Mouse (Mus musculus) cerebellum, adult 11 months (tissue): Measurements from ENCODE around the gene Noxa1.

Source experiments
- DNase-seq: peaks from one replicate; pipeline ENCODE4 v3.0.0; 2022

Gene Noxa1

GRCm38 (mm10) chr2:25095109-25095850, at the start of gene Noxa1:
Gene Noxa1, minus strand, starts transcription at chr2:25095149.
- no peak for DNase-seq

GRCm38 (mm10) chr2:25141921-25142320, 47.0 kb upstream of the Noxa1 start:
- no peak for DNase-seq

DNA sequence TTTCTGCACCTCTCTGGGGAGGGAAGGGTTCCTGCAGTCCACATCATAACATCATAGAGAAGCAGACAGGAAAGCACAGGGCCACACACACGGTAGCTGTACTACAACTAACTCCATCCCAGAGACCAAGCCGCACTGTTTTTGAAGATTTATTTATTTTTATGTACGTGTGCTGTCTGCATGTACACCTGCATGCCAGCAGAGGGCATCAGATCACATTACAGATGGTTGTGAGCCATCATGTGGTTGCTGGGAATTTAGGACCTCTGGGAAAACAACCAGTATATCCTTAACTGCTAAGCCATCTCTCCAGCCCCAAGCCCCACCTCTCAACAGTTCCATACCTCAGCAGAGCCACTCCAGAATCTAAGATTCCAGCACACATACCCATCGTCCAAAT, 46.2 kb upstream of the Noxa1 start:
- no peak for DNase-seq

GRCm38 (mm10) chr2:25137832-25138231, 42.9 kb upstream of the Noxa1 start:
- no peak for DNase-seq

GRCm38 (mm10) chr2:25131601-25132000, 36.7 kb upstream of the Noxa1 start:
- no peak for DNase-seq

GRCm38 (mm10) chr2:25128072-25128471, 33.1 kb upstream of the Noxa1 start:
- DNase-seq, result no peak

- DNase-seq, result peak; percentile 4
These were observed 32.3 kb upstream of the Noxa1 start for GRCm38 (mm10) chr2:25127206-25127605.

DNA sequence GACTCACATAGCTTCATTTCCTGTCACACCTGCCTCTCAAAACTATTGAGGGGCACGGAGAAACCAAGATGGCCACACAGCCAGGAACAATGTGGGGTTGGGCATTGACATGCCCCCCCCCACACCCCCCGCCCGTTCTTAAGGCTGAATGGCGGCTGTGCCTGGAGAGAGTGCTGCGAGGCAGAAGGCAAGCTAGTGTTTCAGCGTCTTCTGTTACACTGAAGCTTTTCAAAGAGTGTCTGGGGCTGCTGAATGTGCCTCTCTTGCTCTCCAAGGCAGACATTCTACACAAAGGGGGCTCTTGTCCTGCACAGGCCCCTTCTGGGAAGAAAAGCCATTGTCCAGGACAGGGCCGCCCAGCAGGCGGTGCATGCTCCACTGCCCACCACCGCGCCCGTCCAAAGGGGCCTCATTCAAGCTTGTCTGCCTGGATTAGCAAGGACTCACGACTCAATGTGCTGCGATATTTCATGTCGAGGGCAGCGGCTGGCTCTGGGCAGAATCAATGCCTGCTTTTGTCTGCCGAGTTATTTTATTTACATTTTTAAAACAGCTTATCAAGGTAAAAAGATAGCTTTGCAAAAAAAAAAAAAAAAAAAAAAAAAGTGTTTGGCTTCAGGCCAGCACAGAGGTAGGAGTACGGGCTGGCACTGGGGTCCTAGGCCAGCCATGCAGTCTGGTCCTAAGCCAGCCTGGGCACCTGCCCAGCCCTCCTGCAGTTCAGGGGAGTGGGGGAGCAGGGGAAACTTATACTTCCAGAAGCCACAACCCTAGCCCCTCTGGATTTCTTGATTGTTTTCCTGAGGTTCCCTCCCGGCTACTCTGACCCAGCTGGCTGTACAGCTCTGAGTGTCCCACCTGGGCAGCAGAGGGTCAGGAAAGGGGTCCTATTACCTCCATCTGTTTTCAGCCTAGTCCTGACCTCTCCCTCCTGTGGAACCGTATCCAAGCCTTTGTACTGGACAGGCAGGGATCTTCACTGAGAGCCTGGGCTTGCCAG, 31.4 kb upstream of the Noxa1 start:
- no peak for DNase-seq

- DNase-seq, result no peak
These were observed 30.2 kb upstream of the Noxa1 start for GRCm38 (mm10) chr2:25125146-25125545.

DNA sequence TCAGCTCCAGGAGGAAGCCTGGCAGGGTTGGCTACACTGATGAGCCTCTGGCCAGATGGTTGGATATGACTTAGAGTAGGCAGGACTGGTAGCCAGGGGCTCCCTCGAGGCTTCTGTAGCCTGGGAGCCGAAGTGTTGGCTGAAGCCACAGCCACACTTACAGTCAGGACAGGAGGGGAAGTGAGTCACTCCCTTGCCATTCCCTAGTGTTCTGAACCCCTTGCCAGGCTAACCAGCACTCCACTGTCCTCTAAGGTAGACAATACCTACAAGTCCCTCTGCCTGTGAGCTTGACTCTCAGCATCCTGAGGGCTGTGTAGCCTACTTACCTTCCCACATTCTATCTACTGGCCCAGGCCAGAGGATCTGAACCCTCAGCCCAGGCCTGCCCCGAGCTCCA, 29.5 kb upstream of the Noxa1 start:
- DNase-seq, result no peak

DNA sequence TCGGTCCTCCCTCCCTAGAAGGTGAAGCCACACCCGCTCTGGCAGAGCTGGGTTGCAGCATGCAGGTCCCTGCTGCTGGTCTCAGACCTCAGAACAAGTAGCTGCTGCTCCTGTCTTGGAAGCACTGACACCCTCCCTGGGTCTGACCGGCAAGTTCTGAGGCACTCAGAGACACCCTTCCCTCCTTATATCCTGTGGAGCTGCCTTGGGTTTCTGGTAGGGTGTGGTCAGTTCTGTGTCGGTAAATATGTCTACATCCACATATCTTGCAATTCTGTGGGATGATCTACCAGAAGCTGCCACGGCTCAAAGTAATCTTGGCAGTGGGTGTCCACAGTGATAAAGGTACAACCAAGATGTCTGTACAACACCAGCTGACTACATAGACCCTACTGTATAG, 28.6 kb upstream of the Noxa1 start:
- no peak for DNase-seq

- DNase-seq, result no peak
These were observed 27.7 kb upstream of the Noxa1 start for GRCm38 (mm10) chr2:25122666-25123065.

GRCm38 (mm10) chr2:25120963-25121362, 26.0 kb upstream of the Noxa1 start:
- no peak for DNase-seq

DNA sequence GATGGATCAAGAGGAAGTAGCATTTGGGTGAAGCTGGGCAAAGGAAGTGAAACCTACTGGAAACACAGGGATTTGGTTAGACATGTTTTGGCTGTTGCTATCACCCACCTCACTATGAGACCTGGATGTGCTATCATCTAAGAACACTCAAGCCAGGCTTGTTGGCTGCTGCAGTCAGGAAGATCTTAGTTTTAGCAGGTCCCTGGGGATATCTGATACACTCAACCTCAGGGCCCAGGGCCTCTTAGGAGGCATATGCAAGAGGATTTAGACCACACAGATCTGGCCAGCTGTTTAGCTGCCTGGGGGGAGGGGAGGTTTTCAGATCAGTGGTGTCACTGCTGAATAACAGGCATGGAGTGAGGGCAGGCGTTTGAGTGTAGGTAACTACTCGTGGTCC, 20.5 kb upstream of the Noxa1 start:
- no peak for DNase-seq

DNA sequence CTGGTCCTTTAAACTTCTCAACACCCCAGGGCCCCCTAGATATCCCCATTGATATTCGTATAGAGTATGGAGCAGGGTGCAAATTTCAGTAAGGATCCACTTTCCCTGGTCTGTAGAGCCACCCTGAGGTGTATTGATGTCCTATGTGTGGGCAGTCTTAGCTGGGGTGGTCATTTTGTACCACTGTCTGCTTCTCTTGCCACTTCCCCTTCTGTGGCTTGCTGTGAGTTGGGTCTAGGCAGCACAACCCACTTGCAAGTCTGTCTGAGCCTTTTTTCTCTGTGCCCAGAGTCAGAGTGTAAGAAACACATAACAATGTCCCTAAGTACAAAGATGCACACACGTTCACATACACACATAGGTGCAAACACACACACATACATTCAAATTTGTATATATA, 19.4 kb upstream of the Noxa1 start:
- DNase-seq, result no peak

DNA sequence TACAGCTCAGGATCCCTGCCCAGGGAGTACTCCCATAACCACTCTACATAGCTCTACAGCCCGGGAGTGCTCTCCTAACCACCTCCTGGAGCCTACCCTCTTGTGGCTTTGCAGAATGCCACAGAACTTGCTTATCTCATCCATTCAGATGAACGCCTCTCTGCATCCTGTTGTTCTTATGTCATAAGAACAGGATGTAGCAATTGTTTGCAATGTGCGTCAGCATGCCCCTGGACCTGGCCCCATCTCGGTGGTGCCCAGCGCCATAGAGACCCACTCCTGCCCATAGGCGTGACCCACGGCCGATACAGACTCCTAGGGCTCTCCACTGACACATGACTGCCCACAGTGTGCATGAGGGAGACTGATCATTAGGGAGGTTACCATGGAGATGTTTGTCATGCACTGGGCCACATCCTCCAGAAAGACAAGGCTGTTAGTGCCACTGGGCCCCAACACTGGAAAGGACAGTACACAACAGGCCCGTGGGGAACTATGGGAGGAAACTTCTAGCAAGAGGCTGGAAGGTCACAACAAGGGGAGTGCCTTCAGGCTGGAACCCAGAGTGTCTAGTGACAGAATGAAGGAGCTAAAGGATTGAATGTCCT, 16.3 kb upstream of the Noxa1 start:
- DNase-seq, result no peak

- DNase-seq, result no peak
These were observed 15.7 kb upstream of the Noxa1 start for GRCm38 (mm10) chr2:25110505-25111183.

DNA sequence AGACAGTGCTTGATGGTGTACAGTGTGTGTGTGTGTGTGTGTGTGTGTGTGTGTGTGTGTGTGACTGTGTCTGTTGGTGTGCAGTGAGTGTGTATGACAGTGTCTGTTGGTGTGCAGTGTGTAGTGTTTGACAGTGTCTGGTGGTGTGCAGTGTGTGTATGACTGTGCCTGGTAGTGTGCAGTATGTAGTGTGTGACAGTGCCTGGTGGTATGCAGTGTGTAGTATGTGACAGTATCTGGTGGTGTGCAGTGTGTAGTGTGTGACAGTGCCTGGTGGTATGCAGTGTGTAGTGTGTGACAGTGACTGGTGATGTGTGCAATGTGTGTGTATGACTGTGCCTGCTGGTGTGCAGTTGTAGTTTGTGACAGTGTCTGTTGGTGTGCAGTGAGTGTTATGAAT, 14.5 kb upstream of the Noxa1 start:
- no peak for DNase-seq

GRCm38 (mm10) chr2:25106045-25106444, 11.1 kb upstream of the Noxa1 start:
- DNase-seq, result no peak

DNA sequence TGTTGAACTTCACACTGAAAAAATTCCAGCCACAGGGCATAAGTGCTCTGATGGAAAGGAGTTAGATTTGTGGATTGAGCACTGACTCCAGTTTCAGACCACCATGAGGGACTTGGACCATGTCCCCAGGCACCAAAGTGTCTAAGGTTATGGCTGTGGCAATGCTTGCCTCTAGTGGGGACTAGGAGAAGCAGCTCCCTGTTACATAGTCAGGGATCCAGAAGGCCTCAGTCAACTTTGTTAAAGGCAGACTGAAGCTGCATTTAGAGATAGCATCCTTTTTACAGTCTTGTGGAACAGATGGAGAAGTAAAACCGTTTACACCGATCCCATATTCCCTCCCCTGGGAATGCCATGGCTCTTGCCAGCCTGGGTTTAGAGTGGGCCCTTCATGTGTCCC, 9.2 kb upstream of the Noxa1 start:
- no peak for DNase-seq

DNA sequence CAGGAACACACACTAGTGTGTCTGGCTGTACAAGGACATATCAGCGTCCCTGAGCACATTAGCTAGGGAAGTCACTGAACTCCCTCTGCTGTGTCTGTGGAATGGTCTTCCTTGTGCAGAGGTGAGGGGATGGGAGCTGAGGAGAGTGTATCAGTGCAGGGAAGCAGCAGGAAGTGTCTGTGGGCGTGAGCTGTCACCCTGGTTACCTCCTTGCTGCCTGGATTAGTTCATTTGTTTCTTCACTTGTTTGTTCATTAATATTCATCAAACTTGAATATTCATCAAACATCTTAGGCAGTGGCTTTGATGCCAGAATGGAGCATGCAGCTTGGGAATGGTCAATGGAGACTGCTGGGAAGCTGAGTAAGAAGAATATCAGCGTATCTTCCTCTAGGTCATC, 4.8 kb upstream of the Noxa1 start:
- no peak for DNase-seq

DNA sequence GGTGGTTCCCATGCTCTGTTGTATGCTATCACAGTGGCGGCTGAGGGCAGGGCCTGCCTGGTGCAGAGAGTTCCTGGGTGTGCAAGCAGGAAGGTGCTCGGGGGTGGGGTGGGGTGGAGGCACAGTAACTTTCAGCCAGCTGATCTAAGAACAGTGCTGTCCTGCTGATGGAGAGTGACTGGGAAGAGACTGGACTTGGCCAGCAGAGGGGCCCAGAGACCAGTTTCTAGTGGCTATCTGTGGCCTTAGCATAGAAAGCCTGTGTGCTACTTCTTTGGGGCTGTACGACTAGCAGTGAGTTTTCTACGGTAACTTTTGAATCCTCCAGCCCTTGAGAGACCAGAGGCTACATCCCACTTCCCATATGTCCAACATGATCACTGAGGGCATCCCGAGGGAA, 4.0 kb upstream of the Noxa1 start:
- no peak for DNase-seq

GRCm38 (mm10) chr2:25098005-25098615, 3.2 kb upstream of the Noxa1 start:
- no peak for DNase-seq
